Mouse (Mus musculus): Measurements from ENCODE around the gene Prpf3. TPM values are rescaled to one million over a fixed set of nuclear protein-coding genes. Genes with fewer than 3 reads are reported as not detected.
"Not testable (repeated sequence)": the region's sequence is repeated elsewhere in the genome, so short reads cannot be mapped to it uniquely, and the experiment has no call there.

The Prpf3 gene
- 74.9 and 75.7 TPM in 2 replicates for polyA plus RNA-seq (2016; fragmentation: Nextera tagmentation; extraction: Ambion mirVana)

GRCm38 (mm10) chr3:95855502-95856089, at the start of gene Prpf3:
Gene Prpf3 (minus strand): TSS chr3:95855885.
- H3K27me3 ChIP-seq, result no peaks in the 10 kb centered on the region
- no peaks in the 10 kb centered on the region for H3K9me3 ChIP-seq
- under 1% methylated on average over 56 of the region's 56 CpGs for WGBS
- peak; percentile 94 for ATAC-seq (ENCODE audit: insufficient number of reproducible peaks, insufficient read depth, low FRiP score, low TSS enrichment, low read depth)
- peak within 1 kb of the TSS; percentile 87 for H3K27ac ChIP-seq
- H3K4me3 ChIP-seq (replicated peaks), result peak within 1 kb of the TSS; percentile 84
- H3K36me3 ChIP-seq, result peaks cover 28% of the 10 kb centered on the region
- peaks cover 4% of the 10 kb centered on the region; the same call in 1 of the 2 replicates for H3K4me1 ChIP-seq (replicated peaks)
- H3K9ac ChIP-seq (replicated peaks), result peak within 1 kb of the TSS; percentile 89
- peak within 1 kb of the TSS; percentile 64 for H3K4me2 ChIP-seq

- WGBS, result under 1% methylated on average over 15 of the region's 15 CpGs
- H3K4me2 ChIP-seq, result peak within 1 kb of the TSS; percentile 93
- peak within 1 kb of the TSS; percentile 51 for H3K4me3 ChIP-seq (replicated peaks)
- peak; percentile 50; the same call in 1 of the 2 replicates for ATAC-seq (ENCODE audit: insufficient number of reproducible peaks, insufficient read depth, low FRiP score, low TSS enrichment, low read depth)
- H3K27me3 ChIP-seq, result 0 out of 2 replicates have a peak, but pooled peaks cover 3% of the 10 kb centered on the region
- peak within 1 kb of the TSS; percentile 74 for H3K9ac ChIP-seq (replicated peaks)
- peak within 1 kb of the TSS; percentile 88 for H3K27ac ChIP-seq
- H3K36me3 ChIP-seq, result peaks cover 11% of the 10 kb centered on the region
- H3K9me3 ChIP-seq, result no peaks in the 10 kb centered on the region
- peaks cover 45% of the 10 kb centered on the region for H3K4me1 ChIP-seq (replicated peaks)
Observed at GRCm38 (mm10) chr3:95904568-95904967, 48.9 kb upstream of the Prpf3 start, which contains the start of gene Car14. Gene Car14 (minus strand): TSS chr3:95904691.

GRCm38 (mm10) chr3:95903753-95904502, 48.2 kb upstream of the Prpf3 start:
- Histone ChIP-seq H3K27ac (peak overlapping the region; percentile 88), H3K9ac (replicated peaks) (peak overlapping the region; percentile 74), H3K36me3 (peaks cover 15% of the 10 kb centered on the region), H3K4me2 (peak overlapping the region; percentile 93), H3K27me3 (0 out of 2 replicates have a peak, but pooled peaks cover 3% of the 10 kb centered on the region), H3K4me1 (replicated peaks) (peaks cover 45% of the 10 kb centered on the region), H3K4me3 (replicated peaks) (peak overlapping the region; percentile 51), H3K9me3 (no peaks in the 10 kb centered on the region)
- WGBS, result 1% methylated on average over 15 of the region's 15 CpGs
- ATAC-seq (ENCODE audit: insufficient number of reproducible peaks, insufficient read depth, low FRiP score, low TSS enrichment, low read depth), result 0 out of 2 replicates have a peak, but pooled peaks have one; percentile 8

- WGBS, result 33% methylated on average over 6 of the region's 6 CpGs
- Histone ChIP-seq H3K27me3 (0 out of 2 replicates have a peak, but pooled peaks cover 2% of the 10 kb centered on the region), H3K27ac (peak overlapping the region; percentile 74), H3K4me3 (replicated peaks) (peak overlapping the region; percentile 51), H3K9ac (replicated peaks) (peak overlapping the region; percentile 74), H3K4me2 (peak overlapping the region; percentile 93), H3K4me1 (replicated peaks) (peaks cover 45% of the 10 kb centered on the region), H3K36me3 (peaks cover 28% of the 10 kb centered on the region), H3K9me3 (no peaks in the 10 kb centered on the region)
- no peak for ATAC-seq (ENCODE audit: insufficient number of reproducible peaks, insufficient read depth, low FRiP score, low TSS enrichment, low read depth)
Observed at GRCm38 (mm10) chr3:95902643-95903042, 47.0 kb upstream of the Prpf3 start.

GRCm38 (mm10) chr3:95902373-95902625, 46.6 kb upstream of the Prpf3 start:
- Histone ChIP-seq H3K9me3 (no peaks in the 10 kb centered on the region), H3K27me3 (no peaks in the 10 kb centered on the region), H3K36me3 (peaks cover 32% of the 10 kb centered on the region), H3K4me3 (replicated peaks) (peak overlapping the region; percentile 51), H3K4me1 (replicated peaks) (peaks cover 45% of the 10 kb centered on the region), H3K4me2 (peak overlapping the region; percentile 93), H3K9ac (replicated peaks) (peak overlapping the region; percentile 74), H3K27ac (peak overlapping the region; percentile 74)
- ATAC-seq (ENCODE audit: insufficient number of reproducible peaks, insufficient read depth, low FRiP score, low TSS enrichment, low read depth), result no peak

GRCm38 (mm10) chr3:95901616-95902372, 46.1 kb upstream of the Prpf3 start:
- peaks cover 44% of the 10 kb centered on the region for H3K4me1 ChIP-seq (replicated peaks)
- H3K4me2 ChIP-seq, result peak overlapping the region; percentile 93
- H3K27me3 ChIP-seq, result no peaks in the 10 kb centered on the region
- H3K27ac ChIP-seq, result peak overlapping the region; percentile 74
- peak overlapping the region; percentile 74 for H3K9ac ChIP-seq (replicated peaks)
- 69% methylated on average over 9 of the region's 9 CpGs for WGBS
- ATAC-seq (ENCODE audit: insufficient number of reproducible peaks, insufficient read depth, low FRiP score, low TSS enrichment, low read depth), result no peak
- no peaks in the 10 kb centered on the region for H3K9me3 ChIP-seq
- H3K36me3 ChIP-seq, result peaks cover 32% of the 10 kb centered on the region
- peak overlapping the region; percentile 51; the same call in 1 of the 2 replicates for H3K4me3 ChIP-seq (replicated peaks)

- peaks cover 32% of the 10 kb centered on the region for H3K36me3 ChIP-seq
- H3K4me3 ChIP-seq (replicated peaks), result no peak overlapping the region
- H3K27me3 ChIP-seq, result no peaks in the 10 kb centered on the region
- 77% methylated on average over 13 of the region's 13 CpGs for WGBS
- H3K27ac ChIP-seq, result peak overlapping the region; percentile 8; the same call in 1 of the 2 replicates
- no peak overlapping the region for H3K4me2 ChIP-seq
- ATAC-seq (ENCODE audit: insufficient number of reproducible peaks, insufficient read depth, low FRiP score, low TSS enrichment, low read depth), result no peak
- no peaks in the 10 kb centered on the region for H3K9me3 ChIP-seq
- H3K4me1 ChIP-seq (replicated peaks), result peaks cover 33% of the 10 kb centered on the region
- no peak overlapping the region for H3K9ac ChIP-seq (replicated peaks)
Observed at GRCm38 (mm10) chr3:95899800-95900524, 44.3 kb upstream of the Prpf3 start.

- peaks cover 32% of the 10 kb centered on the region for H3K4me1 ChIP-seq (replicated peaks)
- H3K4me2 ChIP-seq; ATAC-seq (ENCODE audit: insufficient number of reproducible peaks, insufficient read depth, low FRiP score, low TSS enrichment, low read depth); H3K9ac ChIP-seq (replicated peaks); H3K4me3 ChIP-seq (replicated peaks); H3K27ac ChIP-seq; H3K27me3 ChIP-seq; H3K9me3 ChIP-seq: not testable (repeated sequence)
- WGBS, result 85% methylated on average over 7 of the region's 7 CpGs
- H3K36me3 ChIP-seq, result peaks cover 26% of the 10 kb centered on the region
Observed at GRCm38 (mm10) chr3:95895501-95895900, 39.8 kb upstream of the Prpf3 start.

GRCm38 (mm10) chr3:95894317-95895160, 38.9 kb upstream of the Prpf3 start:
- 9% methylated on average over 16 of the region's 16 CpGs for WGBS
- Histone ChIP-seq H3K27me3 (no peaks in the 10 kb centered on the region), H3K4me2 (peak overlapping the region; percentile 88), H3K9me3 (no peaks in the 10 kb centered on the region), H3K36me3 (peaks cover 21% of the 10 kb centered on the region; the same call in 1 of the 2 replicates), H3K4me3 (replicated peaks) (peak overlapping the region; percentile 68), H3K27ac (peak overlapping the region; percentile 53; the same call in 1 of the 2 replicates), H3K9ac (replicated peaks) (peak overlapping the region; percentile 70), H3K4me1 (replicated peaks) (peaks cover 32% of the 10 kb centered on the region)
- ATAC-seq (ENCODE audit: insufficient number of reproducible peaks, insufficient read depth, low FRiP score, low TSS enrichment, low read depth), result no peak

Data from limb, embryonic 12.5 days (tissue).